Mouse (Mus musculus): ENCODE measurements around the gene Tmem9.

Tmem9 gene

DNA sequence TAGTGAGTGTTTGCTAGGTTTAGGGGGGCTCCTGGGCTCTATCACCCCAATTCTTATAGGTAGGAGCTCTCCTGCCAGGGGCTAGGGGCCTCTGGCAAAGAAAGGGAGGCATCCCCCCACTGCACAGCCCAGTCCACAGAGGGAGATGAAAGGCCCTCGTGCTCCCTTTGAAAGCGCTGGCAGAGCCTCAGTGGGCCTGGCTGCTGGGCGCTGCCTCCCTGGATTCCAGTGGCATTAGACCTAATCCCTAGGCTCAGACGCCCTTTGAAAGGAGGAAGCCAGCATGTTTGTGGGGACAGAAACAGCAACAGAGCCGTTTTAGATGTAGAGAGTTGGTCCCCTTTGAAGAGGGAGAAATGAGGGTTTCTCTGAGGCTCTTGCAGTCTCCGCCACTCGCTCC is 22.3 kb downstream of the Tmem9 start:
- in situ Hi-C loops (cut with MboI, MseI) = no loop called here

DNA sequence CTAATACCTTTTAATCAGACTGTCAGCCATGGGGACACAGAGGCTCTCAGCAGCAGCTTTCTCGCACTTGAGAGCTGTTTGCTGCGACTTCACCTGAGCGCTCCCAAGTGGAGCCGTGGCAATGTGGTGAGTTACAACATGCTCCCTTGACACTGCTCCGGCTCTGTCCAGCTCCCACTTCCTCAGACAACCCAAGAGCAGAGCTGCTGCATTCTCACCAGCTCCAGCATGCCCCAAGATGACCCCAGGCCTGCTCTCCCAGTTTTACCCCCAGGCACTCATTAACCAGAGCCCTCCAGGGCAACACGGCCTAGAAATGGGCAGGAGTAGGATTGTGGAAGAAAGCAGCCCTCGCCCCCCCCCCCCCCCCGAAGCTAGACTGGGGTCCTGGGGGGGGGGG is 23.7 kb downstream of the Tmem9 start:
- in situ Hi-C loops (cut with MboI, MseI) = no loop called here

GRCm38 (mm10) chr1:136032961-136033360 is 25.0 kb downstream of the Tmem9 start:
- in situ Hi-C loops (cut with MboI, MseI) = no loop called here

GRCm38 (mm10) chr1:136038746-136039538 is 31.0 kb downstream of the Tmem9 start:
- in situ Hi-C loops (cut with MboI, MseI) = no loop called here

- in situ Hi-C loops (cut with MboI, MseI) = loop anchor here (10.0 kb wide), 1 partner anchor 64 kb away; no protein-coding TSS in a partner anchor
Observed at GRCm38 (mm10) chr1:136040452-136040851, 32.5 kb downstream of the Tmem9 start.

DNA sequence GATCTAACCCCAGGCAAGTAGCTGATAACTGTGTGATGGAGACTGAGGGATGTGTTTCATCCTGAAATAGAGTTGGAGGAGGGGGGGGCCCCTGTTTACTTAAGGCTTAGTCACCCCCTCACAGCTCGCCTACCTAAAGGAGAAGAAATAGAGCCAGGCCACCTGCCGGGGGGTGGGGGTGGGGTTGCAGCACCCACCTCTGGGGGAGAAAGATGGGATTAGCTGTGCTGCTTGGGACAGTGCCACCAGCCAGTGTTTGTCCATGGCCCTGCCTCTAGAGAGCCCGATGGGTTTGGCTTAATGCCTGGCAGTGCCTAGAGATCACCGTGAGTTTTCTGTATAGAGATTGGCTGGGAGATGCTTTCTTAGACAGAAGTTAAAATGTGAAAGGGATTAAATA is 32.9 kb downstream of the Tmem9 start:
- in situ Hi-C loops (cut with MboI, MseI) = loop anchor here (10.0 kb wide), 1 partner anchor 64 kb away; no protein-coding TSS in a partner anchor

GRCm38 (mm10) chr1:136045774-136046173 is 37.8 kb downstream of the Tmem9 start:
- in situ Hi-C loops (cut with MboI, MseI) = loop anchor here (5.0 to 10.0 kb wide), 2 partner anchors 59 to 422 kb away; partner anchors contain the start of gene Kif14

GRCm38 (mm10) chr1:136047432-136047831 is 39.5 kb downstream of the Tmem9 start:
- in situ Hi-C loops (cut with MboI, MseI) = loop anchor here (5.0 to 10.0 kb wide), 2 partner anchors 57 to 420 kb away; partner anchors contain the start of gene Kif14

DNA sequence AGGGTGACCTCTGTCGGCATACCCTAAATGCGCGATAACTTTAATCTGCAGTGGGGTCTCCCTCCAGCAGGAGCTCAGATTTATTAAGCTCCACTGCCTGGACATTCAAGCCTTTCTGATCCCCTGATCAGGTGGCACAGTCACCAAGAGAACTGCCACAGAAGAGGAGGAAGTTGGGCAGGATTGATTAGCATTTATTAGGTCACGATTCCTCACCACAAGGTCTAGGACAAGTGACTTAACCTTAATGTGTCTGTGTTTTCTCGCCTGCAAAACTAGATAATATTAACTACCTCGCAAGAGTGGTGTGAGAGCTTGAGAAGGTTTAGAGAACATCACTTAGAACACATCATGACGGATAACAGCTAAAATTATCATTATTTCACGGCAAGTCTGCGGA is 39.9 kb downstream of the Tmem9 start:
- in situ Hi-C loops (cut with MboI, MseI) = loop anchor here (5.0 to 10.0 kb wide), 2 partner anchors 57 to 419 kb away; partner anchors contain the start of gene Kif14

- in situ Hi-C loops (cut with MboI, MseI) = no loop called here
Observed at GRCm38 (mm10) chr1:136050312-136051012, 42.5 kb downstream of the Tmem9 start, which contains the start of gene Ascl5. Gene Ascl5, plus strand, starts transcription at chr1:136050804.

GRCm38 (mm10) chr1:136051013-136051315 is 43.0 kb downstream of the Tmem9 start:
- in situ Hi-C loops (cut with MboI, MseI) = no loop called here

- in situ Hi-C loops (cut with MboI, MseI) = no loop called here
Observed at GRCm38 (mm10) chr1:136051465-136051864, 43.5 kb downstream of the Tmem9 start.

DNA sequence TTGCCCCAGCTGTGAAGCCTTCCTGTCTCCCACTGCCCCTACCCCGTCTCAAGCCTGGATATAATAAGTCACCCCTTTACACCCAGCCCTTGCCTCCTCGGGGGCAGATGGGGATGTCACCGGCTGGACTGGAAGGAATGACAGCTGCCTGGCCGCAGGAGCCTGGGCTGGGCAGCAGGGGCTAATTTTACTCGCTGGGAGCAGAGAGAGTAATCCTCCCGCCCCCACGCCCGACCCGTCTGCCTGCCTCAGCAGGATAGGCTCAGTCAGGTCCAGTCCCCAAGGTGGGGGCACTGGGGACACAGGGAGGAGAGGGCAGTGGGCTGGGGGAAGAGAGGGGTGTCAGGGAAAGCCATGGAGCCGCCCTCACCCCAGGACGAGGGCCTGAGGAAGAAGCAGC is 44.6 kb downstream of the Tmem9 start, which contains the start of gene Cacna1s:
TSS of gene Cacna1s (plus strand) at position 204 of the 400 bp plus-strand sequence.
- in situ Hi-C loops (cut with MboI, MseI) = no loop called here

DNA sequence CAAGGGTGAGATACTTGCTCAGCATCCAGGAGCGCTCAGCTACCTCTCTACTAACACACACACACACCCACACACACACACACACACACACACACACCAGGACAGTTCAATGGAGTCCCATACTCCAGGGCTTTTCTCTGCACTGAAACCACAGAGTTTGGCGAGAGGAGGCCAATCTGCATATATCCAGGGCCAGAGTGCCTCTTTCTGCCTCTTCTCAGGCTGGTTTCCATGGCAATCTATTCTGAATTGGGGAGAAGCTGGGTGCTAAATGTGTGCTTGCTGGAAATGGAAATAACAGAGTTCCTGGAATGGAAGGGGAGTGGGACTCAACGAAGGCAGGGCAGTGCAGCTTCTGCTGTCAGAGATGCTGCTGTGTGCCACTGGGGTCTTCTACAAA is 47.8 kb downstream of the Tmem9 start:
- in situ Hi-C loops (cut with MboI, MseI) = no loop called here

GRCm38 (mm10) chr1:136058594-136058993 is 50.6 kb downstream of the Tmem9 start:
- in situ Hi-C loops (cut with MboI, MseI) = no loop called here

DNA sequence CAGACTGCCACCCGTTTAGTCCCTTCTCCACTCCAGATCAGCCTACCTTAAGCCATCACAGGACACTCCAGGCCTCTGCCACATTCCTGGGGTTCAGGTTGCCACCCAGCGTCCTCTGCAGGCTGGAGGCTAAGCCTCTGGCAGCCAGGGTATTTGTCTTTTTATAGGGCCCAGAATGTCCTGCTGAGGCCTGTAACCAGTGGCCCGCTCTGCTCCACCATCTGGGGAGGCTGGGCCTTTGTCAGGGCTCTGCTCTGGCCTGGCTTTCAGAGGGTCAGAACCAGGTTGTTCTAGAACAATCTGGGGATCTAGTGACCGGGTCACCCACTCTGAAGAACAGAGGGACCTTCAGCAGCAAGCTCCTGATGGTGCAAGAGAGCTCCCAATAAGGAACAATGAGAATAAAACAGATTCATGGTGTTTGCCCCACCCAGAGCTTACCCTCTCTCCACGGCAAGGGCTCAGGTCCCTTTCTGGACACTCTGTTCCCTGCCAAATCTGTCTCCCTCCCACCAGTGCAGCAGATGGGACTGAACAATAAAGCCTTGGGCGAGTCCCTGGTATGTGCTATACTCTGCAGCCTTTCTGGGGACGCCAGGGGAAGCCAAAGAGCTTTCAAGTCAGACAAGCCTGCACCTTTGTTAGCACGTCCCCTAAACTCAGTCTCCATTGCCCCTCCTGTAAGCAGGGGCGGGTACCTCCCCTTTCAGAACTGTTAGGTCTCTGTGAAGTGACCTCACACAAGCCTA is 53.3 kb downstream of the Tmem9 start:
- in situ Hi-C loops (cut with MboI, MseI) = loop anchor here (5.0 kb wide), 1 partner anchor 36 kb away; no protein-coding TSS in a partner anchor

DNA sequence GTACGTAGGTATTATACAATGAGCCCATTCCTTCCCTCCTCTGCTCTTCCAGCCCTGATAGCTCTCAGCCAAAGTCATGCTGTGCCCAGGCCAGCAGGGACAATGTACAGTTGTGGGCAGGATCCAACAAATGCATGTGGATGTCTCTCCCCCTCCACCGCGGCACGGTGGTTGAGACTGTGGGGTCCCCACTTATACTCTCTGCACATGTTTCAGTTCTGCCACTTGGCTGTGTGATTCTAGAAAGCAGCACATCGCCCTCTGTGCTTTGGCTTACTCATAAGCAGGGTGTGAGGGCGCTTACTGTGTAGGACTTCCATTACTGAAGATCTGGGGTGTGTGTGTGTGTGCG is 53.8 kb downstream of the Tmem9 start:
- in situ Hi-C loops (cut with MboI, MseI) = loop anchor here (5.0 kb wide), 1 partner anchor 36 kb away; no protein-coding TSS in a partner anchor

- in situ Hi-C loops (cut with MboI, MseI) = loop anchor here (5.0 kb wide), 1 partner anchor 33 kb away; no protein-coding TSS in a partner anchor
Observed at GRCm38 (mm10) chr1:136063991-136064390, 56.0 kb downstream of the Tmem9 start.

DNA sequence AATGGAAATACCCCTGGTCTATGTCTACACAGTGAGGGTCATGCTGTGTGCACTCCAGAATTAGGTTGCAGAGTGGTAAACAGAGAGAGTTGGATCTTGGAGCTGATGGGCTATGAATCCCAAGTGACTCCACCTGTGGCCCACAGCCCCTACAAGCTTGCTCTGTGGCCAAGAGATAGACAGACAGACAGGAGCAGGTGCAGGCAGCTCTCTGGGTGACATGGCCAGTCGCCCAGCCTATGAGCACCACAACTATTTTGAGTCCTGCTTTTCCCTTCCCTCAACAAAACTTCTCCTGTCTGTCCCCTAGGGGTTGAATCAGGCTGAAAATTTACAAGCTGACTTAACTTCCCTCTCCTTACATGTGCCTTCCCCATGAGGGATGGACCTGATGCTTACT is 58.7 kb downstream of the Tmem9 start:
- in situ Hi-C loops (cut with MboI, MseI) = no loop called here

GRCm38 (mm10) chr1:136067579-136067978 is 59.6 kb downstream of the Tmem9 start:
- in situ Hi-C loops (cut with MboI, MseI) = no loop called here

- in situ Hi-C loops (cut with MboI, MseI) = no loop called here
Observed at GRCm38 (mm10) chr1:136076086-136076485, 68.1 kb downstream of the Tmem9 start.

DNA sequence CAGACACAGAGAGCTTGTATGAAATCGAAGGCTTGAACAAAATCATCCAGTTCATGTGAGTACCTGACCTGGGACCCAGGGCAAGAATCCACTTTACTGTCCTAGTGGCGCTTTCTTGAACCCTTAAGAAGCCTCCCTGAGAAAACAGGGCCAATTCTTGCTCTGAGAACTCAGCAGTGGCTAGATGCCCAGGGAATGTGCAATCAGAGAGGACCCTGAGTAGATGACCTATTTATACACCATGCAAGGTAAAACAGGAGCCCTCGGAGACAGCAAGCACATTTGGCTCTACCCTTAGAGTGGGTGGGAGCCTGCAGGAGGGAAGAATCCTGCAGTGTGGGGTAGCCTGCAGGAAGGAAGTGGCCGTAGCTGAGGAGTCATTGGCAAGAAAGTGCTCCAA is 69.7 kb downstream of the Tmem9 start:
- in situ Hi-C loops (cut with MboI, MseI) = no loop called here

All from T-helper 2 cell (primary cell).